Mouse (Mus musculus) bone marrow, adult 2 months (tissue): Measurements from ENCODE around the gene Manba. TPM values are rescaled to one million over a fixed set of nuclear protein-coding genes. Genes with fewer than 3 reads are reported as not detected.
"Not testable (repeated sequence)": the region's sequence is repeated elsewhere in the genome, so short reads cannot be mapped to it uniquely, and the experiment has no call there.

Experiments used
- H3K27ac ChIP-seq: fragments of 200-500 bp; 2 replicates; pipeline ENCODE4 v1.5.1; 2012; ENCODE audit warnings: low read depth, mild to moderate bottlenecking, control low read depth, inconsistent platforms, low read length; ENCODE audit not compliant: control insufficient read depth, poor library complexity, insufficient read depth
- H3K4me1 ChIP-seq: fragments of 200-500 bp; 2 replicates; pipeline ENCODE4 v1.6.1; 2011; ENCODE audit warnings: low read length; ENCODE audit not compliant: control insufficient read depth, insufficient read depth
- H3K4me3 ChIP-seq: fragments of 200-500 bp; replicated peaks from 2 replicates; pipeline ENCODE3; 2011; ENCODE audit warnings: mild to moderate bottlenecking, low read depth, low read length, control low read depth; ENCODE audit not compliant: control insufficient read depth
- CTCF ChIP-seq: fragments of 200-500 bp; IDR thresholded peaks from 2 replicates; pipeline ENCODE4 v1.5.1; 2011; ENCODE audit warnings: low read length, control low read depth; ENCODE audit not compliant: control insufficient read depth, insufficient read depth
- POLR2A ChIP-seq: fragments of 200-500 bp; IDR thresholded peaks from 2 replicates; pipeline ENCODE4 v1.6.1; 2011; ENCODE audit warnings: low read depth, mild to moderate bottlenecking, control low read depth, low read length, borderline replicate concordance; ENCODE audit not compliant: control insufficient read depth
- WGBS: fragments of 180-500 bp; shearing (Covaris S2); methylation state at CpG from one replicate; pipeline ENCODE4 v1.1.7; 2018; 5-methylcytosine and 5-hydroxymethylcytosine counted together
- polyA plus RNA-seq: library from polyadenylated mRNA; stranded (reverse); fragments of >200 nt; gene quantifications from 2 replicates; pipeline ENCODE4 v1.2.4, GENCODE M21; 2011; ENCODE audit warnings: low replicate concordance; ENCODE audit not compliant: missing spikeins, insufficient read depth, insufficient read length

Manba gene
- polyA plus RNA-seq, 1 experiment, result 21.0 TPM

DNA sequence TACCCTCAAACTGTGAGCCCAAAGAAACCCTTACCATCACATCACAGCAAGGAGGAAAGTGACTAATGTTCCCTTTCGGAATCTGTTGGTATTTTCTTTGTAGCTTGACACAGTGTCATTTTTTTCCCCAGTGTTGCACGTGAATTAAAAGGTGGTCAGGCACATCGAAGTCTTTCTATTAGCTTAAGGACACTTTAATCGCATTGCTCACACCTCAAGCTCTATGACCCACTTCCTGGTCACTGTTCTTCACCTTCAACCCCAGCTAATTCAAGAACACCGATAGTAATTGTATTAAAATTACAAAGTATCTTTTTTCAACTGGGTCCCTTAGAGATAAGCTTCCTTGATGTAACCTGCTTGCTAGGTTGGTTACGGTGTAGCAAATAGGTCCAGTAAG, 4.6 kb upstream of the Manba start:
- TF ChIP-seq POLR2A (no peak), CTCF (no peak)
- Histone ChIP-seq H3K4me3 (no peak overlapping the region), H3K27ac (no peak overlapping the region), H3K4me1 (peaks cover 2% of the 10 kb centered on the region; the same call in 1 of the 2 replicates)
- WGBS, result 87% methylated on average over 6 of the region's 6 CpGs

GRCm38 (mm10) chr3:135481608-135482007, 3.8 kb upstream of the Manba start:
- no peak overlapping the region for H3K27ac ChIP-seq

DNA sequence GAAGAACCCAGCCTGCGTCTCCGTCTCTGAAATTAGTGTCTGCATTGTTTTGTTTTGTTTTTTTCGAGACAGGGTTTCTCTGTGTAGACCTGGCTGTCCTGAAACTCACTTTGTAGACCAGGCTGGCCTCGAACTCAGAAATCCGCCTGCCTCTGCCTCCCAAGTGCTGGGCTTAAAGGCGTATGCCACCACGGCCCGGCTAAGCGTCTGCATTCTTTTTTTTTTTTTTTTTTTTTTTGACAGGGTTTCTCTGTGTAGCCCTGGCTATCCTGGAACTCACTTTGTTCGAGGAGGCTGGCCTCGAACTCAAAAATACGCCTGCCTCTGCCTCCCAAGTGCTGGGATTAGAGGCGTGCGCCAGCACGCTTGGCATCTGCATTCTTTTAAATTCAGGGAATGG, 761 bp upstream of the Manba start:
- WGBS, result 86% methylated on average over 15 of the region's 15 CpGs
- H3K4me3 ChIP-seq, result not testable (repeated sequence)

More at GRCm38 (mm10) chr3:135481608-135482007, 3.8 kb upstream of the Manba start:
- peaks cover 2% of the 10 kb centered on the region; the same call in 1 of the 2 replicates for H3K4me1 ChIP-seq
- H3K4me3 ChIP-seq, result no peak overlapping the region
- 74% methylated on average over 3 of the region's 3 CpGs for WGBS
- TF ChIP-seq CTCF (no peak), POLR2A (no peak)

GRCm38 (mm10) chr3:135485900-135486241, 460 bp downstream of the Manba start:
- no peak for TF ChIP-seq POLR2A
- no peak for TF ChIP-seq CTCF
- peak overlapping the region; percentile 98 for H3K4me3 ChIP-seq
- H3K4me1 ChIP-seq, result no peaks in the 10 kb centered on the region; the same call in 1 of the 2 replicates
- 1% methylated on average over 9 of the region's 9 CpGs for WGBS
- 0 out of 2 replicates have a peak overlapping the region, but pooled peaks have one; percentile 28 for H3K27ac ChIP-seq

More for the DNA sequence above, 761 bp upstream of the Manba start:
- H3K4me1 ChIP-seq, H3K27ac ChIP-seq: not testable (repeated sequence)

DNA sequence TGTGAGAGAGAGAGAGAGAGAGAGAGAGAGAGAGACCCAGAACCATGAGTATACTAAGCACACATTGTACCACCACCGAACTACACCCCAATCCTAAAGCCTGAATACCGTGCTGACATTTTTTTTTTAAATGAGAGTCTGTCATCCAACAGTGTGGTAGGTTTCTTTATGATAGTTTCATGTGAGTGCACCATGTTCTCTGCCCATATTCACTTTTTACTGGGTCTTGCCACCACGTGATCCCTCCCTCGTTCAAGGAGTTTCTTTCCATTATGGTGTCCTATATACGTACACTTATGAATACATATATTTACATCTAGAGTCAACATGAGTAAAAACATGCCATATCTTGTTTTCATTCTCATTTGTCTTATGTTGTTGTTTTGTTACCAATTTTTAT, 940 bp downstream of the Manba start:
- no peak overlapping the region for H3K27ac ChIP-seq
- no peaks in the 10 kb centered on the region; the same call in 1 of the 2 replicates for H3K4me1 ChIP-seq
- WGBS, result 29% methylated on average over 5 of the region's 5 CpGs
- TF ChIP-seq CTCF (no peak), POLR2A (no peak)
- peak overlapping the region; percentile 98 for H3K4me3 ChIP-seq

GRCm38 (mm10) chr3:135487803-135488202, 2.4 kb downstream of the Manba start:
- Histone ChIP-seq H3K4me3 (no peak overlapping the region), H3K27ac (no peak overlapping the region), H3K4me1 (no peaks in the 10 kb centered on the region; the same call in 1 of the 2 replicates)
- 78% methylated on average over 4 of the region's 4 CpGs for WGBS
- TF ChIP-seq CTCF (no peak), POLR2A (no peak)

GRCm38 (mm10) chr3:135489865-135490520, 4.6 kb downstream of the Manba start:
- Histone ChIP-seq H3K4me3 (no peak overlapping the region), H3K4me1 (no peaks in the 10 kb centered on the region; the same call in 1 of the 2 replicates), H3K27ac (no peak overlapping the region)
- no peak for TF ChIP-seq POLR2A
- WGBS, result 87% methylated on average over 5 of the region's 5 CpGs

- no peak overlapping the region for H3K4me3 ChIP-seq
- H3K4me1 ChIP-seq, result no peaks in the 10 kb centered on the region; the same call in 1 of the 2 replicates
- TF ChIP-seq CTCF, result no peak
- no peak overlapping the region for H3K27ac ChIP-seq
- WGBS, result 82% methylated on average over 6 of the region's 6 CpGs
Observed at GRCm38 (mm10) chr3:135491102-135491501, 5.7 kb downstream of the Manba start.

- not testable (repeated sequence) for H3K4me3 ChIP-seq, H3K27ac ChIP-seq, H3K4me1 ChIP-seq
- WGBS, result 85% methylated on average over 7 of the region's 7 CpGs
Observed at GRCm38 (mm10) chr3:135493320-135493719, 7.9 kb downstream of the Manba start.

GRCm38 (mm10) chr3:135497956-135498355, 12.5 kb downstream of the Manba start:
- not testable (repeated sequence) for H3K4me3 ChIP-seq, H3K4me1 ChIP-seq, H3K27ac ChIP-seq
- 84% methylated on average over 4 of the region's 4 CpGs for WGBS
